Mouse (Mus musculus) urinary bladder, postnatal 10 days (tissue): ENCODE measurements around the gene Il11.
"Not testable (repeated sequence)": the region's sequence is repeated elsewhere in the genome, so short reads cannot be mapped to it uniquely, and the experiment has no call there.

ENCODE experiments used
- DNase-seq: peaks from one replicate; pipeline ENCODE4 v3.0.0; 2022; ENCODE audit warnings: low spot score

Il11 gene

GRCm38 (mm10) chr7:4782759-4783158 lies at the start of gene Il11, which contains the start of gene Tmem190:
Il11 (minus strand) TSS chr7:4782859.
Tmem190 (plus strand) TSS chr7:4782937.
- DNase-seq, result no peak

GRCm38 (mm10) chr7:4830476-4830875 lies 47.8 kb upstream of the Il11 start:
- DNase-seq, result no peak

DNA sequence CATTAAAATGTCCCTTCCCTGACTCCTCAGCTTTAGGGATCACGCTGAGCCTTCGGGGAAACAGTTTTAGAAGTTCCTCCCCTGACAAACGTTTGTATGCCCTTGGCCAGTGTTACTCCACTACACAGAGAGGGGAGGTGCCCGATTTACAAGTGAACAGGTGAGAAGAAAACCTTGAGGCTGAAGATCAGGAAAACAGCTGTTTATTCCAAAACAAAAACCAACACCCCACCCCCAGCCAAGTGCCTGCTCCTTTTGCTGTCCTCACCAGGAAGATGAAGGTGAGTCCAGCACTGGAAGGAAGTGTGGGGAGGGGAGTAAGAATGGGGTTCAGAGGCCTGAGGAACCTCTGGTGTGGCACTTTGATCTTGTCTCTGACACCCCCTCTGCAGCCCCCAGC lies 42.7 kb upstream of the Il11 start:
- DNase-seq, result no peak

GRCm38 (mm10) chr7:4822162-4822907 lies 39.7 kb upstream of the Il11 start:
- DNase-seq, result no peak

DNA sequence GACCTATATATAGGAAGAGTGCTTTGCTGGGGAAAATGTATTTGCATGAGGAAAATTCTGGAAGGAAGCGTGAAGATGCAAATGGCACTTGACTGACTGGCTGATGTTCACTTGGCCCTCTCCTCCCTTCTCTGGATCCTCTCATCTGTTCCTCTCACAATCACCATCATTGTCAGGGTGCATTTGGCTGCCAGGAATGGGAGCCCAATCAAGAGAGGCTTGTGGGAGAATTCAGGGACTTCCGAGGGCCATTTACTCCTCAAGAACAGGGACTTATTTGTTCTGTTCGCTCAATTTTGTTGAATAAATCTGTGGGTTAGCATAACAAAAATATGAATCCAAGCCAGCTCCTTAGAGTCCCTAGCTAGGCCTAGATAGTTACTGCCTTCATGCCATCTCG lies 39.0 kb upstream of the Il11 start:
- no peak for DNase-seq

DNA sequence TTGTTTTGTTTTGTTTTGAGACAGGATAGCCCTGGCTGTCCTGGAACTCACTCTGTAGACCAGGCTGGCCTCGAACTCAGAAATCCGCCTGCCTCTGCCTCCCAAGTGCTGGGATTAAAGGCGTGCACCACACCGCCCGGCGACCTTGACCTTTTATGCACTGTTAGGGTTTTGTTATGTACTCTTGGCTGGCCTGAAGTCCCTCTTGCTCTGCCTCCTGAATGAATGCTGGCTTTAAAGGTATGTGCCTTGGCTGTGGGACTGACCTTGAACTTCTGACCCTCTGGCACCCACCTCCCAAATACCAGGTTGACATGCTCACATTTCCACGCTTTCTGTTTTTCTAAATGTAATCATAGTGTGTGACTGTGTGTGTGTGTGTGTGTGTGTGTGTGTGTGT lies 38.3 kb upstream of the Il11 start:
- not testable (repeated sequence) for DNase-seq

DNA sequence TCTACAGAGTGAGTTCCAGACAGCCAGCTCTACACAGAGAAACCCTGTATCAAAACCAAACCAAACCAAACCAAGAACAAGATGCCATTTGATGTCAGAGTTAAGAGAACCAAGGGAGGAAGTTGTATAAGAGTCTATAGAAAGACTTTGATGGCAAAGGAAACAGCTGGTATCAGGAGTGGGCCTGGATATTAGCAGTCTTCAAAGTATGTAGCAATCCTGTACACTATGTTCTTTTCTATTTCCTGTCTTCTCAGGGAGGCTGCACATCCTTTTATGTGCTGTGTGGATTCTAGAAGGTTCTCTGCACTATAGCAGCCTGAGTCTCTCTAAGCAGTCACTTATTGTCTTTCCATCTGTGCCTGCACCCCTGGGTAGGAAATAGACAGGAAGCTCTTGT lies 33.9 kb upstream of the Il11 start:
- no peak for DNase-seq

- no peak for DNase-seq
Measured at GRCm38 (mm10) chr7:4813105-4813791, 30.6 kb upstream of the Il11 start.

DNA sequence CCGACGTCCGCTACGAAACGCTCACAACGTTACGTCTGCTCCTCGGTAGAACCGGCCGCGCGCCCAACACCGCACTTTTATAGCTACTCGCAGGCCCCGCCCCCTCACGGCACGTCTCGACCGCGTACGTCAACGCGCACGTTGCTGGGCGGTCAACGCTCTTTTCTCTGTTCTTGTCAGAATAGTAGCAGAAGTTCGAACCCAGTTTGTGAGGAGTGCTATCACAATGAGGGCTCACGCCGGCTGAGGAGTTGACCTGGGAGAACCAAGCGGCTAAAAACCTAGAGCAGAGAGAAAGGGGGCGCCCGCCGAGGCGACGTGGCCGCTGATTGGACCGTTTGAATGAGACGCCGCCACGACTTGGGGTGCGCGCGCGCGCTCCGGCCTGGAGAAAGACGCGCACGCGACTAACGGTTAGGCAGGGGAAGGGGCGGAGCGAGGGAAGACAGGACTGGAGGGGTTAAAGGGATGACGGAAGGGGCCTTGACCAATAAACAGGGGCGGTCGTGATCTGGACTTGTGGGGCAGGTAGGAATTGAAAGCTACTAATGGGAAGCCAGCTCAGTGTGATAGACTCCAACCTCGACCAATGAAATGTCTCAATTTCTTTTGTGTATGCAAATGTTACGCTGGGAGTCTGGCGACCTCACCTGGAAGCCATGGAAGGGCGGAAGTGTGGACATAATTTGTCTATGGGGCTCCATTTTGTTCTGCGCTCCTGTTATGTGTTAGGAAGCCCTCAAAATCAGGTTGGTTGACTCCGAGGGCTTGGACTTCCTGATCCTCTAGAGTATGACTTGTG lies 29.8 kb upstream of the Il11 start, which contains the start of gene Ube2s:
TSS of gene Ube2s (minus strand) at position 288 of the 802 bp plus-strand sequence.
- peak; percentile 94 for DNase-seq

DNA sequence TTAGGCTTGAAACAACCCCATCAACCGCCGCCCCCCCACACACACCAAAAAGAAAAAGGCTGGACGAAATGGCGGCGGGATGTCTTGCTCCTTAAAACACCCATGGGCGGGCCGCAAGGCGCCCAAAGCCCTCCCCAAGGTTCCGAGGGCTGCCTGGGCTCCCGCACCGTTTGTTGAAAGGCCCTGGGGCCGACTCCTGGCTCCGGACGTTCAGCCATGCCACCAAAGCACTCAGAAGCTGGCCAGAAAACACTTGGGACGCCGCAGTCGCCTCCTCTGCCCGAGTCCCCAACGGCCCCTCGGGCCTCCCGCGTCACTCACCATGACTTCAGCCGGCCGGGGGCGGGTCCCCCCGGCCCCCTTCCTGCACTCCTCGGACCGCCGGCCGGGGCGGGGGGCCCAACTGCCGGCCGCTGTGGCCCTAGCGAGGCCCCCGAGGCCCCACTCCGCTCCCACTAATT lies 29.2 kb upstream of the Il11 start:
- DNase-seq, result no peak

DNA sequence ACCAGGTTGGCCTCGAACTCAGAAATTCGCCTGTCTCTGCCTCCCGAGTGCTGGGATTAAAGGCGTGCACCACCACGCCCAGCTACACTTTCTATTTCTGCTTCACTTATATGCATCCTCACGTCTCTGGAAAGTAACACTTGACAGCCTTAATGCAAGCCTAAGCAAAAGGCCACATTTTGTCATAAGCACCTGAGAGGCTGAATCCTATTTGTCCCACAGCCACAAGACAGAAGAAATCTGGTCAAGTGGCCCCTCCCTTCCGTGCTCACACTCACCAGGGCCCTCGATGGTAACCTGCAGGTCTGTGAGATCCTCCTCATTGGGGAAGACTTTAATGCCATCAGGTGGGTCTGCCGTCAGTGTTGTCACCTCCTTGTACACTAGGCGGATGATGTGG lies 28.5 kb upstream of the Il11 start:
- DNase-seq, result not testable (repeated sequence)

DNA sequence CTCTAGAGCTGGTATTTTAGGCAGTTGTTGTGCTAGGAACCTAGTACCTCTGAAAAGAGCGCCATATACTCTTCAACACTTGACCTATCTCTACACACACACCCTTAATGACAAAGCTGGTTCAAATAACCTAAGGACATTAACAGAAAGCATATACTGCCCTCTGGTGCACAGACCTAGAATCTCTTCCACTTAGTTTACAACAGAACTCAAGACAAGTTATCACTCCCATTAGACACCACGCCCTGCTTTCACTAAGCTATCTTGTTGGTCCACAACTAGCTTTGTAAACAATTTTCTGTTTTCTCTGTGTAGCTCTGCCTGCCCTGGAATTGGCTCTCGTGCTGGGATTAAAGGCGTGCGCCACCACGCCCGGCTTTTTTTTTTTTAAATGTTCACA lies 24.1 kb upstream of the Il11 start:
- DNase-seq, result no peak

- no peak for DNase-seq
Measured at GRCm38 (mm10) chr7:4802247-4802646, 19.6 kb upstream of the Il11 start.

DNA sequence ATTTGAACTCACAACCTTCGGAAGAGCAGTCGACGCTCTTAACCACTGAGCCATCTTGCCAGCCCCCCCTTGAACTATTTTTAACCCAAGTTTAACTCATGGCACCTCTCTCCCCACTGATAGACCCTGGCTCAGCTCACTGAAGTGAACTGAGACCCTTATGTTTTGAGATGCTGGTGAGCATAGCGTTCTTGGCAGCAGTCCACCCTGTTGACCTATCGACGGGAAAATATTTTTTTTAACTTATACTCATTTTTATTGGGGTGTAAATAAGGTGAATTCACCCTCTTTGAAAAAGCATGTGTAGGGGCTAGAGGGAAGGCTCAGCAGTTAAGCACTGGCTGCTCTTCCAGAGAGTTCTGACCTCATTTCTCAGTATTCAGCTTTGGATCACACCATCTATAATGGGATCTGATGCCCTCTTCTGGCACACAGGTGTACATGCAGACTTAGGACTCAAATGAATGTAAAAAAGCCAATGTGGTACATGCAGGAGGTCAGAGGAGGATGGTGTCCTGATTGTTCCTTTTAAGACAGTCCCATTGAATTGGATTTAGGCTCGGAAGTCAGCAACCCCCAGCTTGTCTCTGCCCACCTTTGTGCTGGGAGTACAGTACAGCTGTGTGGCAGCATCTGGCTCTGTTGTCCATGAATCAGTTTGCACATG lies 13.2 kb upstream of the Il11 start:
- DNase-seq, result no peak

DNA sequence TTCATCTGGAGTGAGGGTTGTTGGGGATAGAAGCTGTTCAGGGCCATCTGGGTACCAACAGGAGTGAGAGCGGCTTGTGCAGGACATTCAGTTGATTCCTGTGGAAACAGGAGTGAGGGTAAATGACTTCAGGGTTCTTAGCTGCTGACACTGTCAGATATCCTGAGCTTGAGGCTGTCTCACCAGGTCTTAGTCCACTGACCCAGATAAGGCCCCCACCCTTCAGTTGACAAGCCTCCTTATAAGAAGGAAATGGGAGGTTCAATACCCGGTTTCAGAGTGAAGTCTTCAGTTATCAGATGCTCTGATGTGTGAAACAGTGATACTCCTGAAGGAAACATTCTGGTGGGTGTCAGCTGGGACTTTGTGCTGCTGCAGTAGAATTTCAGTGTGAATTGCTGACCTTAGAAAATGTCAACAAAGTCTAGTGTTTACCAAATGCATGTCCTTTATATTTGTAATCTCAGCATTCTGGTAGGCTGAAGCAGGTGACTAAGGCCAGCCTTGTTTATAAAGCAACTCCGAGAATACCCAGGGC lies 12.0 kb upstream of the Il11 start:
- no peak for DNase-seq

GRCm38 (mm10) chr7:4793674-4794073 lies 11.0 kb upstream of the Il11 start:
- no peak for DNase-seq

DNA sequence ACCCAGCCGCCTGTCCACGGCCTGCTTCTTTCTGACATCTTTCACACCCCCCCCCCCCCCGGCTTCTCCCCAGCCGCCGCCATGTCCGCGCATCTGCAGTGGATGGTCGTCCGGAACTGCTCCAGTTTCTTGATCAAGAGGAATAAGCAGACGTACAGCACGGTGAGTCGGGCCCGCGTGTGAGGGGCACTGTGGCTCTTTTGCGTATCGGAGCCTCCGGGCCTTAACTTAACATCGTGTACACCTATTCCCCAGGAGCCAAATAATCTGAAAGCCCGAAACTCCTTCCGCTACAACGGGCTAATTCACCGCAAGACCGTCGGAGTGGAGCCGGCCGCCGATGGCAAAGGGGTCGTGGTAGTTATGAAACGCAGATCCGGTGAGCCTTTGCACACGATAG lies 10.6 kb upstream of the Il11 start:
- DNase-seq, result not testable (repeated sequence)

- peak; percentile 84 for DNase-seq
Measured at GRCm38 (mm10) chr7:4792278-4793212, 9.9 kb upstream of the Il11 start, which contains the start of gene Rpl28. Rpl28 (plus strand) TSS chr7:4792874.

DNA sequence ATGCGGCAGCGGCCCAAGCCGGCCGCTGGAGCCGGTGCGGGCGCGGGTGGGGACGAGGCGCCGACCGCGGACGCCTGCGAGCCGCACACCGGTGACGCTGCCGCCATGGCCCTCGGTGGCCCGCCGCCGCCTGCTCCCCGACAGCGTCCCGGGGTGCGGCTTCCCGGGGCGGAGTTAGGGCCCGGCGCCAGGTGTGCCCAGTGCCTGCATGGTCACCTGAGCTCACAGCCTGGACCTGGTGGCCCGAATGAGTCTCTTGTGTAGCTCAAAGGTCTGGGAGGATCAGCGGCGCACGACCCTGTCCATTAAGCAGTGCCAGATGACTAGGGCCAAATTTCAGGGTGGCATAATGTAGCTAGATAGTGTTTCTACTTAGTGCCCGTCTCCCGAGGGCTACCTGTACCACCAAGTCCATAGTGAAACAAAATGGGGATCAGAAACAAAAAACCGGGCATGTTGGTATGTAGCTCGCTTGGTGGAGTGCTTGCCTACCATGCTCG lies 6.8 kb upstream of the Il11 start, which contains the start of gene Tmem238:
TSS of gene Tmem238 (minus strand) at position 221 of the 500 bp plus-strand sequence.
- no peak for DNase-seq
